Mouse (Mus musculus) yolk sac, embryonic 10.5 days (tissue): ENCODE measurements around the gene Psmc5.

Experiments used
- DNase-seq: peaks from one replicate; pipeline ENCODE4 v3.0.0-alpha.2; 2017; ENCODE audit warnings: low spot score

Psmc5 gene

DNA sequence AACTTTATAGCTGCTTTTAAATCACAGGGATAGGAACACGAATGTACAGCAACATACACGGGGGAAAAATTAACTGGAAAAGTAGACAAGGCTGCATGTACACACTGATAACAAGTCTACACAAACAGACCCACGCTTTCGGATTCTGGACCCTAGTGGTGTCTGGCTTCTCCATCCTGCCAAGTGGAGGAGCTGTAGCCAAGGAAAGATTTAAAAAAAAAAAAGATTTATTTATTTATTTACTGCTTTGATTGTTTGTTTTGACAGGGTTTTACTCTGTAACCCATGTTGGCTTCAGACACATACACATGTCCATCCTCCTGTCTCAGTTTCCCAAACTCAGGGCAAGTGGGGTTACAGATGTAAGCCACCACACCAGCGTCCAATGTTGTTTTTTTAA is 51.5 kb downstream of the Psmc5 start:
- DNase-seq, result no peak

DNA sequence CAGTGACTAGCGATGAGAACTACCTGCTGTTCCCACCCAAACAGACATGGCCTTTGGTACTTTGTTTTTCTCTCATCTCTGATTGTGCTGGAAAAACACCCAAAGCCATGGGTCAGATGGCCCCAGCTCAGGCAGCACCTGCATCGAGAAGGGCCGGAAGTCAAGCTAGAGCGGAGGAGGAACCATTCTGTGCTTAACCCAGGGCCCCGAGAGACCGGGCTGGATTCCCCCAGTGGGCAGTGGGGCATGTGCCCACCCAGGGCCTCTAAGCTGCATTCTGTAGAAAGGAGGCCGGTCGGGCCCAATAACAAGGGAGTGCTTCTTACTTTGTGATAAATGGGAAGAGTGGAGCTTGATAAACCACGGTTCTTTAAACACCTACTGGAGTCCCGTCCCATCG is 52.2 kb downstream of the Psmc5 start:
- no peak for DNase-seq

DNA sequence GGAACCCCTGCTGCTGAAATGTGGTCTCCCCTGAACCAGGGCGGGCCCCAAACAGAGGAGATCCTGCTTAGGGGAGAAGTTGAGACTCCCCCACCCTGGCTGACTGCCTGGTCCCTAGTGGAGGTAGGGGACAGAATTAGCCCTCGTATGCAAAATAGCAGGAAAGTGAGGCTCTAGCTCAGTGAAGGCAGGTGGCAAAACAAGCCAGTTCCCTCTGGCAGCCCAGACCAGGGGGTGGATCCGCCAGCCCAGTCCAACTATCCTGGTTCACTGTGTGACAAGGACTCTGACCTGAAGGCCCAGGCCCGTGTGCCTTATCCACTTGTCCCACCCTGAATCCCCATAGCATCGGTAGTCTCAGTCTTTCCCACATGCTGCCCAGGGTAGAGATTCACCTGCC is 54.2 kb downstream of the Psmc5 start:
- no peak for DNase-seq
